Mouse (Mus musculus) liver, embryonic 15.5 days (tissue): ENCODE results near the gene Cyp4x1. TPM values are rescaled to one million over a fixed set of nuclear protein-coding genes. Genes with fewer than 3 reads are reported as not detected.

Experiments used
- ATAC-seq: fragments of 200-750 bp; cut with Nextera tagmentation; 2 replicates; pipeline ENCODE4 v1.8.0; 2017; ENCODE audit warnings: moderate number of reproducible peaks, mild to moderate bottlenecking, moderate library complexity; ENCODE audit not compliant: insufficient read depth
- H3K27ac ChIP-seq: fragments of 300-500 bp; sonication (generic); replicated peaks from 2 replicates; pipeline ENCODE4 v1.5.1; 2015; ENCODE audit warnings: mild to moderate bottlenecking, inconsistent platforms
- H3K27me3 ChIP-seq: fragments of 300-500 bp; sonication (generic); 2 replicates; pipeline ENCODE4 v1.6.1; 2015; ENCODE audit warnings: mild to moderate bottlenecking, inconsistent platforms
- H3K36me3 ChIP-seq: fragments of 300-500 bp; sonication (generic); replicated peaks from 2 replicates; pipeline ENCODE4 v1.6.1; 2015; ENCODE audit warnings: moderate library complexity, mild to moderate bottlenecking, inconsistent platforms
- H3K4me1 ChIP-seq: fragments of 300-500 bp; sonication (generic); replicated peaks from 2 replicates; pipeline ENCODE4 v1.6.1; 2015; ENCODE audit warnings: inconsistent platforms
- H3K4me2 ChIP-seq: fragments of 300-500 bp; sonication (generic); 2 replicates; pipeline ENCODE4 v1.6.1; 2015; ENCODE audit warnings: moderate library complexity, mild to moderate bottlenecking, inconsistent platforms
- H3K4me3 ChIP-seq: fragments of 300-500 bp; sonication (generic); replicated peaks from 2 replicates; pipeline ENCODE4 v1.5.1; 2015; ENCODE audit warnings: mild to moderate bottlenecking, inconsistent platforms
- H3K9ac ChIP-seq: fragments of 300-500 bp; sonication (generic); 2 replicates; pipeline ENCODE4 v1.6.1; 2015; ENCODE audit warnings: moderate library complexity, mild to moderate bottlenecking, inconsistent platforms
- H3K9me3 ChIP-seq: fragments of 300-500 bp; sonication (generic); replicated peaks from 2 replicates; pipeline ENCODE4 v1.6.1; 2016; ENCODE audit warnings: inconsistent platforms
- WGBS: fragments of 180-500 bp; shearing (Covaris S2); methylation state at CpG from one replicate; pipeline ENCODE4 v1.1.7; 2015; ENCODE audit warnings: mixed read lengths; ENCODE audit not compliant: insufficient replicate concordance; 5-methylcytosine and 5-hydroxymethylcytosine counted together
- polyA plus RNA-seq: library from polyadenylated mRNA; unstranded; fragments of >200 nt; fragmentation: Nextera tagmentation; extraction: Ambion mirVana; gene quantifications from 2 replicates; pipeline ENCODE4 v1.2.1, GENCODE M21; 2015

Cyp4x1 gene
- polyA plus RNA-seq, 1 experiment from 2014 or later, result 0.05 TPM

GRCm38 (mm10) chr4:115071668-115072067 lies 62.4 kb downstream of the Cyp4x1 start:
- 0 out of 2 replicates have a peak, but pooled peaks have one; percentile 16 for ATAC-seq
- H3K27me3 ChIP-seq, result no peaks in the 10 kb centered on the region
- H3K4me3 ChIP-seq, result no peak overlapping the region
- H3K9me3 ChIP-seq, result no peaks in the 10 kb centered on the region
- peaks cover 52% of the 10 kb centered on the region for H3K4me1 ChIP-seq
- peaks cover 53% of the 10 kb centered on the region for H3K36me3 ChIP-seq
- H3K9ac ChIP-seq, result no peak overlapping the region
- no peak overlapping the region for H3K4me2 ChIP-seq
- WGBS, result 10% methylated on average over 1 of the region's 1 CpGs
- peak overlapping the region; percentile 51; the same call in 1 of the 2 replicates for H3K27ac ChIP-seq

- peak overlapping the region; percentile 79 for H3K4me3 ChIP-seq
- H3K9me3 ChIP-seq, result no peaks in the 10 kb centered on the region
- peak overlapping the region; percentile 74 for H3K27ac ChIP-seq
- peaks cover 76% of the 10 kb centered on the region for H3K36me3 ChIP-seq
- peaks cover 59% of the 10 kb centered on the region for H3K27me3 ChIP-seq
- no peak for ATAC-seq
- H3K4me1 ChIP-seq, result peaks cover 60% of the 10 kb centered on the region
- WGBS, result 4% methylated on average over 31 of the region's 31 CpGs
- peak overlapping the region; percentile 71 for H3K9ac ChIP-seq
- H3K4me2 ChIP-seq, result peak overlapping the region; percentile 96
Observed at GRCm38 (mm10) chr4:115063518-115064239, 70.4 kb downstream of the Cyp4x1 start.

DNA sequence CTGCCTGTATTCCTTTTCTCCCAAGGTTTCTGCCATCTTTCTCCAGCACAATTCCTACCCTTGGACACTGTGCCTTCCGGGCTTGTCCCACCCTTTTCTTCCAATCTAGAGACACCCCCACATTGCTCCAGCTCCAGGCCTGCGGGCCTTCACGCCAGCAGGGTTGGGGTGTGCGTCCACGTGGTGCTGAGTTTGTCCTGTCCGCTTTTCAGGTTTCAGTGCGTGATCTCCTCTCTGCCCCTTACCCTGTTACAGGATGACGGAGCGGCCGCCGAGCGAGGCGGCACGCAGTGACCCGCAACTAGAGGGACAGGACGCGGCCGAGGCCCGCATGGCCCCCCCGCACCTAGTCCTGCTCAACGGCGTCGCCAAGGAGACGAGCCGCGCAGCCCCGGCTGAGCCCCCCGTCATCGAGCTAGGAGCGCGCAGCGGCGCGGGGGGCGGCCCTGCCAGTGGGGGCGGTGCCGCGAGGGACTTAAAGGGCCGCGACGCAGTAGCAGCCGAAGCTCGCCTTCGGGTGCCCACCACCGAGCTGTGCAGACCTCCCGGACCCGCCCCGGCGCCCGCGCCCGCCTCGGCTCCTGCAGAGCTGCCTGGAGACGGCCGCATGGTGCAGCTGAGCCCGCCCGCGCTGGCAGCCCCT lies 71.1 kb downstream of the Cyp4x1 start:
- Histone ChIP-seq H3K4me1 (peaks cover 54% of the 10 kb centered on the region), H3K27me3 (peaks cover 60% of the 10 kb centered on the region)

GRCm38 (mm10) chr4:115062540-115062874 lies 71.6 kb downstream of the Cyp4x1 start:
- peaks cover 65% of the 10 kb centered on the region for H3K27me3 ChIP-seq
- WGBS, result under 1% methylated on average over 9 of the region's 9 CpGs
- H3K4me2 ChIP-seq, result peak overlapping the region; percentile 96
- peaks cover 53% of the 10 kb centered on the region for H3K4me1 ChIP-seq
- H3K9me3 ChIP-seq, result no peaks in the 10 kb centered on the region
- H3K9ac ChIP-seq, result peak overlapping the region; percentile 71
- peaks cover 64% of the 10 kb centered on the region for H3K36me3 ChIP-seq
- peak overlapping the region; percentile 74 for H3K27ac ChIP-seq
- peak overlapping the region; percentile 79 for H3K4me3 ChIP-seq
- peak; percentile 9; the same call in 1 of the 2 replicates for ATAC-seq

More for the DNA sequence above, 71.1 kb downstream of the Cyp4x1 start:
- Histone ChIP-seq H3K4me2 (peak overlapping the region; percentile 96), H3K4me3 (peak overlapping the region; percentile 79), H3K9ac (peak overlapping the region; percentile 71), H3K9me3 (no peaks in the 10 kb centered on the region), H3K27ac (peak overlapping the region; percentile 74), H3K36me3 (peaks cover 69% of the 10 kb centered on the region)
- under 1% methylated on average over 57 of the region's 58 CpGs for WGBS
- ATAC-seq, result peak; percentile 29

GRCm38 (mm10) chr4:115060753-115061152 lies 73.3 kb downstream of the Cyp4x1 start:
- Histone ChIP-seq H3K27ac (peak overlapping the region; percentile 99), H3K4me1 (peaks cover 49% of the 10 kb centered on the region), H3K4me3 (peak overlapping the region; percentile 79), H3K36me3 (peaks cover 47% of the 10 kb centered on the region), H3K27me3 (peaks cover 75% of the 10 kb centered on the region), H3K9me3 (no peaks in the 10 kb centered on the region), H3K9ac (peak overlapping the region; percentile 96), H3K4me2 (peak overlapping the region; percentile 96)
- 15% methylated on average over 3 of the region's 3 CpGs for WGBS
- ATAC-seq, result no peak

GRCm38 (mm10) chr4:115059871-115060270 lies 74.2 kb downstream of the Cyp4x1 start:
- no peak for ATAC-seq
- Histone ChIP-seq H3K9me3 (no peaks in the 10 kb centered on the region), H3K27ac (peak overlapping the region; percentile 99), H3K36me3 (peaks cover 38% of the 10 kb centered on the region), H3K4me3 (peak overlapping the region; percentile 79), H3K4me1 (peaks cover 49% of the 10 kb centered on the region), H3K4me2 (peak overlapping the region; percentile 96), H3K9ac (peak overlapping the region; percentile 96), H3K27me3 (peaks cover 70% of the 10 kb centered on the region)
- WGBS, result 8% methylated on average over 12 of the region's 12 CpGs

DNA sequence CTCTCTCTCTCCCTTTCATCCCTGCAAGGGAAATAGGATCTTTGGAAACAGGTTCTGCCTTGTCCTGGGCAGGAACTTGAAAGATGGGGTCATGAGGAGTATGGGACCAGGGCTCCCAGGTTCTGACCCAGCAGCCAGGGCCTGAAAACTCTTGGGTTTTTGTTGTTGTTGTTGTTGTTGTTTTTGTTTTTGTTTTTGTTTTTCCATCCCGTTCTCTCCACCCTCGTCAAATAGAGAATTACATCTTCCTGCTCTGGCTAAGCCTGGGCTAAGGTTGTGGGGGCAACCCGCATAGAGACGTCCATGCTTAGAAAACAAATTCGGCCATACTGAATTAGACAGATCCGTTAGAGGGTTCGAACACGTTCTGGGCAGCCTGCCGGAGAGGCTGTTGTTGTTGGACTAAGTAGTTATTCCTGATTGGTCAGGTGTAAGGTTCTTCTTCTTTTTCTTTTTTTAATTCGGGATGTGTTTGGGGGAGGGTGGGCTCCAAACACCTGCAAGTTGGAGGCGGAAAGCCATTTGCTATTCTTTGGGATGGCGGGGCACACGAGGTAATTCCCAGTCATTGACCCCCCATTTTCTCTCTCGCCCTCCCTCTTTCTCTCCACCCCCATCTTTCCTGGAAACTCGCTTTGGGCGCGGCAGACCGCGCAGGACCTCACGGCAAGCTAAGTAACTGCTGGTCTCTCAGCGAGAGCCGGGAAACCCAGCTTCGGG lies 75.0 kb downstream of the Cyp4x1 start:
- Histone ChIP-seq H3K4me1 (peaks cover 48% of the 10 kb centered on the region), H3K27me3 (peaks cover 65% of the 10 kb centered on the region), H3K27ac (peak overlapping the region; percentile 99), H3K4me3 (peak overlapping the region; percentile 79), H3K9me3 (no peaks in the 10 kb centered on the region), H3K36me3 (peaks cover 29% of the 10 kb centered on the region), H3K4me2 (peak overlapping the region; percentile 96), H3K9ac (peak overlapping the region; percentile 96)
- ATAC-seq, result peak; percentile 18
- 2% methylated on average over 23 of the region's 23 CpGs for WGBS

DNA sequence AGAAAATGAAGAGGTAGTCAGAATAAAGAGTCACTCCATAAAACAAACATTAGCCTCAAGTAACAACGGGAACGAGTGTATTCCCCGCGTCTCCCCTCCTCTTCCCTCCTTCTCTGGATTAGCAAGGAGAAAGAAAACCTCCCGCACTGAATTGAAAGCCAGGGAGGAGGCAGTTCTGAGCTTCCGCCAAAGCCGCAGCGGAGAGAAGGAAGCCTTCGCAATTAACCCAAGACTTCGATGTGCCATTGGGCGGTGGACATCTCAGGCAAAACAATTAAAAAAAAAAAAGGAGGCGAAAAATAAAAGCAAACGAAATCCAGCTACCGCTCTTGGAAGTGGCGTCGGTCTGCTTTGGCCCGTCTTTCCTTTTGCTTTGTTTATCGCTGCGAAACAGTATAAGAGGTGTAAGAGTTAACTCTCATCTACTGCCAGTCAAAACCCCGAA lies 75.7 kb downstream of the Cyp4x1 start:
- peak overlapping the region; percentile 99 for H3K27ac ChIP-seq

DNA sequence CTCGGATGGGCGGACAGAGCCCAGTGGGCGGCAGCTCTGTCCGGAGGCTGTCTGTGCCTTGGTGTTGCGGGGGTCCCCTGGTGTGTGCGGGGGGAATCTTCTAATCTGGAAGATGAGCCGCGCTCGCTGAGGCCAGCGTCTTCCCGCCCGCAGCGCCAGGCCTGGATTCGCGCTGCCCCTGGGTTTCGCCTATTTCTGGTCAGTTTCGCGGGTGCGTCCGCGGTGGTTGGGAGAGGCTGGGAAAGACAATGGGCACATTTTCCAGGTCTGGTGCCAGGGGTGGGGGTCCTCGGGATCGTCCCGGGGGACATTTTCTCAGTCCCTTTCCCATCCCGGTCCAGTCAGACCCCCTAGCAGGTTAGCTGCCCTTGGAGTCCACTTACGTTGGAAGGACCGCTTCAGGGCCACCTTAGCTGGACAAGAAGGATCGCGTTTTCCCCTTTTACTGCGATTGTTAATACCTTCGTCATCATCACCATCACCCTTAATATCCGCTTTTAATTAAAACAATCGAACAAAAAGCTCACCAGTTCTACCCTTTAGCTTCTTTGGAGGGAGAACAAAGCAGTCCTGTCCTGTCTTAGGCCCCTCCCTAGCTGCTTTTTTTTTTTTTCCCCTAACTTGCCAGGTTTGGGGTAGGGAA lies 76.3 kb downstream of the Cyp4x1 start:
- H3K4me1 ChIP-seq, result peaks cover 47% of the 10 kb centered on the region
- H3K27ac ChIP-seq, result peak overlapping the region; percentile 99
- under 1% methylated on average over 33 of the region's 33 CpGs for WGBS
- H3K36me3 ChIP-seq, result peaks cover 17% of the 10 kb centered on the region
- H3K4me2 ChIP-seq, result peak overlapping the region; percentile 96
- peak; percentile 6; the same call in 1 of the 2 replicates for ATAC-seq
- H3K9ac ChIP-seq, result peak overlapping the region; percentile 96
- H3K9me3 ChIP-seq, result no peaks in the 10 kb centered on the region
- peak overlapping the region; percentile 79 for H3K4me3 ChIP-seq
- peaks cover 62% of the 10 kb centered on the region for H3K27me3 ChIP-seq

More for the DNA sequence above, 75.7 kb downstream of the Cyp4x1 start:
- peak overlapping the region; percentile 96 for H3K4me2 ChIP-seq
- peaks cover 48% of the 10 kb centered on the region for H3K4me1 ChIP-seq
- ATAC-seq, result no peak
- peak overlapping the region; percentile 96 for H3K9ac ChIP-seq
- H3K36me3 ChIP-seq, result peaks cover 22% of the 10 kb centered on the region
- WGBS, result 0% methylated on average over 20 of the region's 20 CpGs
- peak overlapping the region; percentile 79 for H3K4me3 ChIP-seq
- H3K9me3 ChIP-seq, result no peaks in the 10 kb centered on the region
- H3K27me3 ChIP-seq, result peaks cover 66% of the 10 kb centered on the region

GRCm38 (mm10) chr4:115056921-115057673 lies 77.0 kb downstream of the Cyp4x1 start:
- Histone ChIP-seq H3K27ac (peak overlapping the region; percentile 99), H3K9me3 (no peaks in the 10 kb centered on the region), H3K9ac (peak overlapping the region; percentile 96), H3K4me3 (peak overlapping the region; percentile 79), H3K4me1 (peaks cover 49% of the 10 kb centered on the region), H3K27me3 (peaks cover 61% of the 10 kb centered on the region), H3K36me3 (peaks cover 10% of the 10 kb centered on the region; the same call in 1 of the 2 replicates), H3K4me2 (peak overlapping the region; percentile 96)
- peak; percentile 38 for ATAC-seq
- WGBS, result 1% methylated on average over 48 of the region's 48 CpGs
